Mouse (Mus musculus): ENCODE data around the gene Epha4. TPM values are rescaled to one million over a fixed set of nuclear protein-coding genes. Genes with fewer than 3 reads are reported as not detected.

Epha4 gene
- total and polyA plus RNA-seq, 3 experiments, result 3.9 to 26.0 (median 13.0) TPM

DNA sequence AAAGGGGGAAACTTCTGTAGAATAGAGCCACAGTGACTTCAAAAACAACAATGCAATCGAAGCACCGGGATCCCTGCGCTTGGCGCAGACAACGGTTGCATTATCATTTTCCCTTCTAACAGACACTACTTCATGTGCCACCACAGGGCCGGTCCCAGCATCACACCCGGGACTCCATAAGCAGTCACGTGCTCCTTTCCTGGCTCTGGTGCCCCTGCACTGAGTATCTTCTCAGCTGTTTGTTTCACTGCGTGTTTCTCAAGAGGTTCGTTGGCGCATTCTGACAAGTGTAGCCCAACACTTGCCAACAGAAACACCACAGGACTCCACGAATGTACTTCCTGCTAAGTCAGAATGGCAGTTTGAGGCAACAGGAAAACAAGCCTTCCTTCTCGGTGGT lies 102.6 kb downstream of the Epha4 start:
- no peaks in the 10 kb centered on the region for H3K27me3 ChIP-seq (replicated peaks)
- H3K27ac ChIP-seq (ENCODE audit: insufficient read depth, low read depth), result no peak overlapping the region
- 0 out of 2 replicates have a peak, but pooled peaks cover 2% of the 10 kb centered on the region for H3K79me2 ChIP-seq (replicated peaks; ENCODE audit: control insufficient read depth, extremely low read depth, insufficient read depth, poor library complexity, severe bottlenecking)
- H3K9me3 ChIP-seq (replicated peaks; ENCODE audit: low read length), result no peaks in the 10 kb centered on the region
- TF ChIP-seq NELFE (IDR thresholded peaks at IDR 0.05; ENCODE audit: low read depth, low read length), result no peak
- TF ChIP-seq CTCF (conservative IDR thresholded peaks at IDR 0.05 in 1 of 2, IDR thresholded peaks at IDR 0.05 in 1 of 2; ENCODE audit: low read depth in 2 of 2, low read length in 2 of 2), result no peak
- TF ChIP-seq ZMIZ1 (IDR thresholded peaks at IDR 0.05; ENCODE audit: low read depth, low read length), result no peak
- no peak for TF ChIP-seq CHD2 (IDR thresholded peaks at IDR 0.05; ENCODE audit: low read length)
- no peak for TF ChIP-seq IRF4 (IDR thresholded peaks at IDR 0.05; ENCODE audit: low read depth, low read length)
- peaks cover 0 to 10% of the 10 kb centered on the region in 2 experiments for H3K36me3 ChIP-seq (replicated peaks in 1 of 2; ENCODE audit: control insufficient read depth in 1 of 2, insufficient read depth in 1 of 2, low read length in 1 of 2)
- in situ Hi-C loops (cut with MboI; ENCODE audit: low pct_ligation_motif_present, low pct_unique_long_range_greater_than_20kb, low sequenced_read_pairs) (no loop called here), dilution Hi-C loops (cut with MboI; ENCODE audit: extremely low pct_ligation_motif_present, extremely low pct_unique_long_range_greater_than_20kb, low sequenced_read_pairs) (no loop called here)
- H3K9ac ChIP-seq (ENCODE audit: insufficient read depth, low read depth), result no peak overlapping the region
- DNase-seq (ENCODE audit: extremely low read depth), result no peak
- H3K4me1 ChIP-seq (ENCODE audit: control insufficient read depth in 1 of 2, insufficient read depth in 2 of 2), result peaks cover 0 to 15% of the 10 kb centered on the region in 2 experiments; a peak in 2 of 4 replicates
- H3K4me3 ChIP-seq (replicated peaks in 1 of 3; ENCODE audit: low read depth in 2 of 3, low read length in 2 of 3, poor library complexity in 1 of 3), result no peak overlapping the region
- H3K4me2 ChIP-seq (ENCODE audit: insufficient read depth, low read depth, poor library complexity, severe bottlenecking), result no peak overlapping the region

- Histone ChIP-seq H3K4me2 (ENCODE audit: insufficient read depth, low read depth, poor library complexity, severe bottlenecking) (no peak overlapping the region), H3K27ac (ENCODE audit: insufficient read depth, low read depth) (no peak overlapping the region), H3K27me3 (replicated peaks) (no peaks in the 10 kb centered on the region), H3K4me3 (replicated peaks in 1 of 3; ENCODE audit: low read depth in 2 of 3, low read length in 2 of 3, poor library complexity in 1 of 3) (no peak overlapping the region), H3K36me3 (replicated peaks in 1 of 2; ENCODE audit: control insufficient read depth in 1 of 2, insufficient read depth in 1 of 2, low read length in 1 of 2) (peaks cover 0 to 10% of the 10 kb centered on the region in 2 experiments), H3K9me3 (replicated peaks; ENCODE audit: low read length) (no peaks in the 10 kb centered on the region), H3K4me1 (ENCODE audit: control insufficient read depth in 1 of 2, insufficient read depth in 2 of 2) (peaks cover 0 to 4% of the 10 kb centered on the region in 2 experiments; a peak in 2 of 4 replicates), H3K79me2 (replicated peaks; ENCODE audit: control insufficient read depth, extremely low read depth, insufficient read depth, poor library complexity, severe bottlenecking) (0 out of 2 replicates have a peak, but pooled peaks cover 2% of the 10 kb centered on the region), H3K9ac (ENCODE audit: insufficient read depth, low read depth) (no peak overlapping the region)
- in situ Hi-C loops (cut with MboI; ENCODE audit: low pct_ligation_motif_present, low pct_unique_long_range_greater_than_20kb, low sequenced_read_pairs), result no loop called here
- TF ChIP-seq NELFE (IDR thresholded peaks at IDR 0.05; ENCODE audit: low read depth, low read length), result no peak
- no peak for TF ChIP-seq MXI1 (IDR thresholded peaks at IDR 0.05; ENCODE audit: low read depth, low read length)
- no peak for TF ChIP-seq IRF4 (IDR thresholded peaks at IDR 0.05; ENCODE audit: low read depth, low read length)
- no peak for TF ChIP-seq GABPA (IDR thresholded peaks at IDR 0.05; ENCODE audit: insufficient replicate concordance, low read depth, low read length)
- no peak for TF ChIP-seq USF1 (IDR thresholded peaks at IDR 0.05; ENCODE audit: low read depth, low read length)
- no peak for TF ChIP-seq ZMIZ1 (IDR thresholded peaks at IDR 0.05; ENCODE audit: low read depth, low read length)
- TF ChIP-seq SIN3A (IDR thresholded peaks at IDR 0.05; ENCODE audit: low read length), result no peak
- no peak for TF ChIP-seq USF2 (conservative IDR thresholded peaks at IDR 0.05; ENCODE audit: low read depth, low read length)
- TF ChIP-seq POLR2AphosphoS2 (IDR thresholded peaks at IDR 0.05; ENCODE audit: low read depth, low read length), result no peak
- no peak for TF ChIP-seq ETS1 (conservative IDR thresholded peaks at IDR 0.05; ENCODE audit: low read depth, low read length)
- no peak for TF ChIP-seq POLR2A (IDR thresholded peaks at IDR 0.05; ENCODE audit: low read depth, low read length)
- dilution Hi-C loops (cut with MboI; ENCODE audit: extremely low pct_ligation_motif_present, extremely low pct_unique_long_range_greater_than_20kb, low sequenced_read_pairs), result no loop called here
- no peak for DNase-seq (ENCODE audit: extremely low read depth)
Measured at GRCm38 (mm10) chr1:77411222-77411621, 103.7 kb downstream of the Epha4 start.

DNA sequence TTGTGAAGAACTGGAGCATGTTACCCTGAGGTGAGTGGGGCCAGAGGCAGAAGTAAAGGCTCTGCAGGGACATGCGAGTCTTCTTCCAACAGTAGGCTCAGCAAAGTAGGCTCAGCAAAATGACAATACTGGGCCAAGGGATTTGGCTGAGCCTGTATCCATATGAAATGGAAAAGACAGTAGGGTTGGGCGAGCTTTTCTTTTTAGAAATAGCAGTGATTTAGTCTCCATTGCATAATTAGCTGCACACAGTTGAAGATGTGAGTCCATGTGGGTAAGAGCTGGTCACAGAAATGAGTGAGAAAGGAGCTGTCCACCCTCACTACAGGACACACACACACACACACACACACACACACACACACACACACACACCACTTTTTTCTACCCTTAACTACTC lies 104.2 kb downstream of the Epha4 start:
- Histone ChIP-seq H3K79me2 (replicated peaks; ENCODE audit: control insufficient read depth, extremely low read depth, insufficient read depth, poor library complexity, severe bottlenecking) (0 out of 2 replicates have a peak, but pooled peaks cover 2% of the 10 kb centered on the region), H3K36me3 (replicated peaks in 1 of 2; ENCODE audit: control insufficient read depth in 1 of 2, insufficient read depth in 1 of 2, low read length in 1 of 2) (peaks cover 0 to 10% of the 10 kb centered on the region in 2 experiments), H3K27me3 (replicated peaks) (no peaks in the 10 kb centered on the region), H3K9ac (ENCODE audit: insufficient read depth, low read depth) (no peak overlapping the region), H3K4me3 (replicated peaks in 1 of 3; ENCODE audit: low read depth in 2 of 3, low read length in 2 of 3, poor library complexity in 1 of 3) (no peak overlapping the region), H3K27ac (ENCODE audit: insufficient read depth, low read depth) (no peak overlapping the region), H3K4me2 (ENCODE audit: insufficient read depth, low read depth, poor library complexity, severe bottlenecking) (no peak overlapping the region), H3K9me3 (replicated peaks; ENCODE audit: low read length) (no peaks in the 10 kb centered on the region), H3K4me1 (ENCODE audit: control insufficient read depth in 1 of 2, insufficient read depth in 2 of 2) (no peaks in the 10 kb centered on the region; a peak in 1 of 4 replicates)
- in situ Hi-C loops (cut with MboI; ENCODE audit: low pct_ligation_motif_present, low pct_unique_long_range_greater_than_20kb, low sequenced_read_pairs), result no loop called here
- no peak for DNase-seq (ENCODE audit: extremely low read depth)
- dilution Hi-C loops (cut with MboI; ENCODE audit: extremely low pct_ligation_motif_present, extremely low pct_unique_long_range_greater_than_20kb, low sequenced_read_pairs), result no loop called here
- no peak for TF ChIP-seq ZMIZ1 (IDR thresholded peaks at IDR 0.05; ENCODE audit: low read depth, low read length)
- no peak for TF ChIP-seq CTCF (conservative IDR thresholded peaks at IDR 0.05 in 1 of 2, IDR thresholded peaks at IDR 0.05 in 1 of 2; ENCODE audit: low read depth in 2 of 2, low read length in 2 of 2)
- no peak for TF ChIP-seq MYC (IDR thresholded peaks at IDR 0.05; ENCODE audit: low read depth, low read length)
- no peak for TF ChIP-seq GABPA (IDR thresholded peaks at IDR 0.05; ENCODE audit: insufficient replicate concordance, low read depth, low read length)
- TF ChIP-seq IRF4 (IDR thresholded peaks at IDR 0.05; ENCODE audit: low read depth, low read length), result no peak
- TF ChIP-seq E2F4 (IDR thresholded peaks at IDR 0.05; ENCODE audit: insufficient replicate concordance, low read depth, low read length), result no peak
- TF ChIP-seq CHD2 (IDR thresholded peaks at IDR 0.05; ENCODE audit: low read length), result no peak
- no peak for TF ChIP-seq NRF1 (IDR thresholded peaks at IDR 0.05; ENCODE audit: low read depth, low read length)
- TF ChIP-seq TCF12 (IDR thresholded peaks at IDR 0.05; ENCODE audit: low read depth, low read length), result no peak
- TF ChIP-seq MAZ (IDR thresholded peaks at IDR 0.05; ENCODE audit: low read depth, low read length), result no peak
- TF ChIP-seq ZNF384 (IDR thresholded peaks at IDR 0.05; ENCODE audit: low read depth, low read length), result no peak
- no peak for TF ChIP-seq KAT2A (IDR thresholded peaks at IDR 0.05; ENCODE audit: insufficient replicate concordance, low read length)
- TF ChIP-seq RCOR1 (conservative IDR thresholded peaks at IDR 0.05; ENCODE audit: low read depth, low read length), result no peak
- no peak for TF ChIP-seq ZC3H11A (IDR thresholded peaks at IDR 0.05; ENCODE audit: low read depth, low read length)
- no peak for TF ChIP-seq ETS1 (conservative IDR thresholded peaks at IDR 0.05; ENCODE audit: low read depth, low read length)
- TF ChIP-seq SMC3 (IDR thresholded peaks at IDR 0.05; ENCODE audit: low read depth, low read length), result no peak
- no peak for TF ChIP-seq USF1 (IDR thresholded peaks at IDR 0.05; ENCODE audit: low read depth, low read length)
- TF ChIP-seq PAX5 (IDR thresholded peaks at IDR 0.05; ENCODE audit: low read length), result no peak
- no peak for TF ChIP-seq JUND (conservative IDR thresholded peaks at IDR 0.05; ENCODE audit: low read depth, low read length)
